Mouse (Mus musculus) thymus, adult 2 months (tissue): ENCODE measurements around the gene Npvf. TPM values are rescaled to one million over a fixed set of nuclear protein-coding genes. Genes with fewer than 3 reads are reported as not detected.

Experiments
- DNase-seq: peaks from one replicate; pipeline ENCODE4 v3.0.0; 2021
- H3K27ac ChIP-seq: fragments of 200-500 bp; 2 replicates; pipeline ENCODE4 v1.5.1; 2012; ENCODE audit warnings: low read length, control low read depth; ENCODE audit not compliant: control insufficient read depth, insufficient read depth
- H3K27me3 ChIP-seq: fragments of 200-500 bp; 2 replicates; pipeline ENCODE4 v1.6.1; 2012; ENCODE audit warnings: mild to moderate bottlenecking, low read length, moderate library complexity, mixed read lengths; ENCODE audit not compliant: control insufficient read depth, insufficient read depth
- H3K36me3 ChIP-seq: fragments of 200-500 bp; 2 replicates; pipeline ENCODE4 v1.6.1; 2012; ENCODE audit warnings: mild to moderate bottlenecking, low read length, moderate library complexity; ENCODE audit not compliant: control insufficient read depth, insufficient read depth
- H3K4me1 ChIP-seq: fragments of 200-500 bp; replicated peaks from 2 replicates; pipeline ENCODE4 v1.6.1; 2012; ENCODE audit warnings: low read length; ENCODE audit not compliant: control insufficient read depth, insufficient read depth
- H3K4me3 ChIP-seq: fragments of 200-500 bp; 2 replicates; pipeline ENCODE4 v1.5.1; 2012; ENCODE audit warnings: mild to moderate bottlenecking, low read length, control low read depth, moderate library complexity; ENCODE audit not compliant: control insufficient read depth, insufficient read depth
- CTCF ChIP-seq: fragments of 200-500 bp; IDR thresholded peaks from 2 replicates; pipeline ENCODE4 v1.5.1; 2012; ENCODE audit warnings: mild to moderate bottlenecking, control low read depth, low read length, moderate library complexity, borderline replicate concordance; ENCODE audit not compliant: control insufficient read depth, poor library complexity, insufficient read depth; ENCODE audit errors: extremely low read depth
- POLR2A ChIP-seq: fragments of 200-500 bp; IDR thresholded peaks from 2 replicates; pipeline ENCODE4 v1.6.1; 2012; ENCODE audit warnings: mild to moderate bottlenecking, low read length, control low read depth, moderate library complexity; ENCODE audit not compliant: control insufficient read depth, poor library complexity, insufficient read depth; ENCODE audit errors: extremely low read depth
- WGBS: fragments of 180-500 bp; shearing (Covaris S2); methylation state at CpG from one replicate; pipeline ENCODE4 v1.1.7; 2018; 5-methylcytosine and 5-hydroxymethylcytosine counted together
- polyA plus RNA-seq: library from polyadenylated mRNA; depleted of rRNA; stranded (reverse); fragments of >200 nt; gene quantifications from 2 replicates; pipeline ENCODE4 v1.2.3, GENCODE M21; 2012

Gene Npvf
- polyA plus RNA-seq, 1 experiment = not detected

DNA sequence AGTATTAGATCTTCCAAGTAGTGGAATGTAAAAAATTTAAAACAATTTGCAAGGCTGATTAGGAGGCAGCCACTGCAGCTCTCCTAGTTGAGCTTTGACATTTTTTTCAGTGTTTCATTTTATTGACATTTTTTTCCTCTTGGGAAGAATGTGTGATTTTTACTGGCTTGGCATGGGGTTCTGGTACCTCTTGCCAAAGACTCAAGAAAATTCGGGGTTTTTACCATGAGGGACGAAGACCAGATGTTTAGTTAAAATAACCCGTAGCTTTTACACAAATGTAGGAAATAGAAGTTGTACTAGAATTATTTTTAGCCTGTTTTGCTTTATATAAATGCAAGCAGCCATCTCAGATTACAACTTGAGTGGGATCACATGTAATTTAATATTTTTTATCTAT is 4.2 kb upstream of the Npvf start:
- H3K27ac ChIP-seq = no peak overlapping the region
- DNase-seq = no peak
- no peaks in the 10 kb centered on the region for H3K27me3 ChIP-seq
- TF ChIP-seq POLR2A = no peak
- no peak for TF ChIP-seq CTCF
- no peaks in the 10 kb centered on the region for H3K36me3 ChIP-seq
- WGBS = 72% methylated on average over 3 of the region's 3 CpGs
- H3K4me3 ChIP-seq = no peak overlapping the region
- H3K4me1 ChIP-seq = no peaks in the 10 kb centered on the region

DNA sequence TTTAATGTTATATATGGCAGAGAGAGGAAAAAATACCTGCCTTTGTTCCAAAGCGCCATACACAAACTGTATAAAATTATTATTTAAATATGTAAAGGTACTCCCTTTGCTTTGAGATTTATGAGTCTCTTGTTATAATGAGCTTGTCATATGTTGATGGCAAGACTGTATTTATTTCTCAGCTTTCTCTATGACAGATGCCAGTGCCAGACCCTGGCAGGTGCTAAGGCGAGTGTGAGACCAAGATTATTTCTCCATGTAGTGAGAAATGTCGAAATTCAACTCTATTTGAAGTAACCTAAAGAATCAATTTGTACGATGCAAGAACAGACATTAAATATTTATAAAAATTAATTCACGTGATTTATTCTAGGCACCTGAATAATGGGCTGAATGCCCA is 3.8 kb upstream of the Npvf start:
- no peaks in the 10 kb centered on the region for H3K36me3 ChIP-seq
- TF ChIP-seq CTCF (no peak), POLR2A (no peak)
- no peaks in the 10 kb centered on the region for H3K4me1 ChIP-seq
- H3K27ac ChIP-seq = no peak overlapping the region
- WGBS = 87% methylated on average over 5 of the region's 5 CpGs
- no peak overlapping the region for H3K4me3 ChIP-seq
- DNase-seq = no peak
- H3K27me3 ChIP-seq = no peaks in the 10 kb centered on the region

DNA sequence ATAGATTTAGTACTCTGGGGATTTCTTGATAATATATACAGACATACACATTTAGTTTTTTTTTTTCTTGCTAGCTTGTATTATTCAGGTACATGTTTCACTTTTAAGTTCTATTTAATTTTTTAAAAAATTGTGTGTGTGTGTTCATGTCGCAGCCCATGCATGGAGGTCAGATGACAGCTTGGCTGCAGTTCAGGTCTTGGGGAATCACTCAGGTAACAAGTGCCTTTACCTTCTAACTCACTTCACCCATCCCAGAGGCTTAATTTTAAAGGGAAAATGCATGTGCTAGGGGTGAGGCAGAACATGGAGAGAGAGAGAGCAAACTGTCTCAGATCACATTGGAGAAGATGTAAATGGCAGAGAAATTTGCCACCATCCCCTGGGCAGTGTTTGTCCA is 2.2 kb upstream of the Npvf start:
- Histone ChIP-seq H3K4me1 (no peaks in the 10 kb centered on the region), H3K36me3 (no peaks in the 10 kb centered on the region), H3K27ac (no peak overlapping the region), H3K4me3 (no peak overlapping the region), H3K27me3 (no peaks in the 10 kb centered on the region)
- no peak for DNase-seq
- 95% methylated on average over 1 of the region's 1 CpGs for WGBS
- TF ChIP-seq POLR2A = no peak
- TF ChIP-seq CTCF = no peak

DNA sequence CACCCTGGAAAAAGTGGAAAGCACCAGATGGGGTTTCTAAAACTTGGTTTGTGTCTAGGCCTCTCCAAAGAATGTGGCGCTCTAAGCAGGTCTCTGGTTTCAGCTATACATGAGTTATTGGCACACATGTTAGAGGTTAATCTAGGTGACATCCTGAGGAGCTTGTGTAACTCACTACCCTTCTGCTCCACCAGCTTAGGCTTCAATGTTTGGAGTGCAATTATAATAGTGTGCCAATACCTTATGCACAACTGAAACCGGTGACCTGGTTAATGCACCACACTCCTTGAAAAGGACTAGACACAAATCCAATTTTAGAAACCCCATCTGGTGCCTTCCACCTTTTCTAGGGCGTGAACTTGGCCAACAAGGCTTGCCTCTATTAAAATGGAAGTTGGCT is 1.7 kb upstream of the Npvf start:
- Histone ChIP-seq H3K27me3 (no peaks in the 10 kb centered on the region), H3K4me1 (no peaks in the 10 kb centered on the region), H3K4me3 (no peak overlapping the region), H3K36me3 (no peaks in the 10 kb centered on the region), H3K27ac (no peak overlapping the region)
- 87% methylated on average over 3 of the region's 3 CpGs for WGBS
- no peak for DNase-seq
- no peak for TF ChIP-seq POLR2A
- TF ChIP-seq CTCF = no peak

DNA sequence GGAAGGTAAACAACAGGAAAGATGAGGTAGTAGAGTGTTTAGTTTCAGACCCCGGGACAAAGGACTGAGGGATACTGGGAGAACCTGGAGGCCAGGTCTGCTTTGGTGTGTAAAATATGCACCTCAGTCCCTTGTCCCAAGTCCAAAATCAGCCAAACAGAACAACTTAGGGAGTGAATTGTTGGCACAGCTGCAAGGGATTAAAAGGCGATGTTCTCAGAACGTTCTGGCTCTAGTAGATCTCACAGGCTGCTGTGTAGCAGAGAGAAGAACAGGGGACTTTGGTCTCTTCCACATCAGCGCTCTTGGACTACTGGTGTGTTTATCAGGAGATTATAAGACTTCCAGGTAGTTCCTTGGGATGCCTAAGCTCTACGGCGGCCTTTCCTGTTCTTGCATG is 6.6 kb downstream of the Npvf start:
- no peak for DNase-seq
- 94% methylated on average over 6 of the region's 6 CpGs for WGBS
- Histone ChIP-seq H3K4me3 (no peak overlapping the region), H3K27me3 (no peaks in the 10 kb centered on the region), H3K36me3 (no peaks in the 10 kb centered on the region), H3K27ac (no peak overlapping the region), H3K4me1 (peaks cover 5% of the 10 kb centered on the region; the same call in 1 of the 2 replicates)
- no peak for TF ChIP-seq POLR2A
- TF ChIP-seq CTCF = no peak

DNA sequence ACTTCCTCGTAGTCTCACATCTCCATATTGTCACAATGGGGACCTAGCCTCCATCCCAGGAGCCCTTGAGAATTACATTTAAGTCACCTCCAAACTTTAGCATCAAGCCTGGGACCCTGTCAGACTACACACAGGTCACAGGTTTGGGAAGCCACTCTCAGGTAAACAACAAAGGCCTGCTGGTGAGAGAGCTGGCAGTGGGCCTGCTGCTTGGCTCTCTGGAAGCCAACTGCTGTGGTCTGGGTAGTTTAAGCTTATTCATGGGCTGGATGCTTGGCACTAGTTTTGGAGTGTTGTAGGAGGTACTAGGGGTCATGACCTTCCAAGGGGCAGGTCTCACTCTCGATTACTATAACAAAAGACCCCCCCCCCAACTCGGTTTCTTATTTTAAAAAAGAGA is 7.6 kb downstream of the Npvf start:
- H3K27ac ChIP-seq = no peak overlapping the region
- H3K27me3 ChIP-seq = no peaks in the 10 kb centered on the region
- DNase-seq = no peak
- WGBS = 82% methylated on average over 3 of the region's 3 CpGs
- peaks cover 5% of the 10 kb centered on the region; the same call in 1 of the 2 replicates for H3K4me1 ChIP-seq
- no peaks in the 10 kb centered on the region for H3K36me3 ChIP-seq
- H3K4me3 ChIP-seq = no peak overlapping the region
- TF ChIP-seq POLR2A = no peak
- no peak for TF ChIP-seq CTCF

DNA sequence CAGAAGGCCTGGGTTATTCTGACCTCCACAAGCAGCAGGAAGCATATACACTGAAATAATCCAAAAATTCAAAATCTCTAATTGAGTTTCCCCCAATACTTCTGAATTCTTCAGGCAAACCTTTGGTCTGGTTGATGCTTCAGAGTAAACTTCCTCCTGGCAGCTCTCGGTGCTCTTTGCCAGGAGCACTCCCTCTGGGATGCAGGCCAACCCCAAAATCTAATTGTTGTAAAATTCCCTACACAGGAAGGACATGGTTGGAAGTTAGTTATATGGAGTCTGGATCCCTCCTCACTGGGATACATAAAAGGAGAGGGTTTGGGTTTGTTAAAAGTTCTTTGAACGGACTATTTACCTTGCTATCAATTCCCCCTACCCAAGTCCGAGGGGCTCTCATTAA is 9.5 kb downstream of the Npvf start:
- no peaks in the 10 kb centered on the region for H3K27me3 ChIP-seq

More for the DNA sequence above, 9.5 kb downstream of the Npvf start:
- Histone ChIP-seq H3K4me3 (no peak overlapping the region), H3K27ac (no peak overlapping the region), H3K4me1 (peaks cover 5% of the 10 kb centered on the region; the same call in 1 of the 2 replicates), H3K36me3 (no peaks in the 10 kb centered on the region)
- TF ChIP-seq POLR2A (no peak), CTCF (no peak)
- WGBS = 90% methylated on average over 3 of the region's 3 CpGs
- DNase-seq = no peak
